In genomic region chr14:46760355-46761029, GRCm38 (mm10) we compare ENCODE assay signal across 8 mouse cellular contexts. TPM values are rescaled to one million over a fixed set of nuclear protein-coding genes. Genes with fewer than 3 reads are reported as not detected.
DNase-seq lines count a peak whose midpoint lies in the region; ATAC-seq lines count a peak whose summit lies in the region.

Gene Cdkn3, plus strand, starts transcription at chr14:46760541.

- peak; percentile 98 for ATAC-seq in erythroblast, adult 5-6 weeks (replicated peaks; ENCODE audit: low FRiP score, poor library complexity, severe bottlenecking)
- peak; percentile 99 for ATAC-seq in kidney, embryonic 15.5 days (replicated peaks; ENCODE audit: low FRiP score)
- ATAC-seq in monocyte, adult 5-6 weeks (replicated peaks; ENCODE audit: insufficient number of reproducible peaks, low FRiP score, low TSS enrichment, poor library complexity, severe bottlenecking) = peak; percentile 99

- under 1% methylated on average over 54 of the region's 54 CpGs for WGBS in heart, embryonic 10.5 days
- under 1% methylated on average over 54 of the region's 54 CpGs for WGBS in kidney, embryonic 15.5 days

- peak within 1 kb of the TSS; percentile 92 for H3K4me2 ChIP-seq in kidney, embryonic 15.5 days

- peak; percentile 95 to 96 for DNase-seq in B cell, adult 2 months
- peak; percentile 95 for DNase-seq in brain, adult 2 months (ENCODE audit: low read depth, low spot score)
- DNase-seq in heart, embryonic 10.5 days (ENCODE audit: low spot score) = peak; percentile 99
- DNase-seq in liver = peak; percentile 95
- DNase-seq in spleen, postnatal 4 days (ENCODE audit: low spot score in 2 of 2) = peak; percentile 92 to 93

- H3K9ac ChIP-seq in kidney, embryonic 15.5 days = peak within 1 kb of the TSS; percentile 77

- H3K27me3 ChIP-seq in heart, embryonic 10.5 days (ENCODE audit: insufficient read depth, poor library complexity, severe bottlenecking) = no peaks in the 10 kb centered on the region
- H3K27me3 ChIP-seq in kidney, embryonic 15.5 days = no peaks in the 10 kb centered on the region

- H3K4me1 ChIP-seq in heart, embryonic 10.5 days = peaks cover 16% of the 10 kb centered on the region
- H3K4me1 ChIP-seq in kidney, embryonic 15.5 days = peaks cover 13% of the 10 kb centered on the region

- peak within 1 kb of the TSS; percentile 92 for H3K27ac ChIP-seq in heart, embryonic 10.5 days
- H3K27ac ChIP-seq in kidney, embryonic 15.5 days = peak within 1 kb of the TSS; percentile 69

- peak within 1 kb of the TSS; percentile 90 for H3K4me3 ChIP-seq in heart, embryonic 10.5 days
- peak within 1 kb of the TSS; percentile 70 for H3K4me3 ChIP-seq in kidney, embryonic 15.5 days (replicated peaks)

- H3K36me3 ChIP-seq in heart, embryonic 10.5 days = peaks cover 16% of the 10 kb centered on the region; the same call in 1 of the 2 replicates
- peaks cover 19% of the 10 kb centered on the region for H3K36me3 ChIP-seq in kidney, embryonic 15.5 days

- H3K9me3 ChIP-seq in heart, embryonic 10.5 days = no peaks in the 10 kb centered on the region
- H3K9me3 ChIP-seq in kidney, embryonic 15.5 days (replicated peaks) = no peaks in the 10 kb centered on the region

RNA-seq across cellular contexts. Expression of gene Cdkn3, which starts in this region (rescaled TPM):
- 42.4 and 47.5 TPM in 2 replicates for total RNA-seq in erythroblast, adult 5-6 weeks (2015; ENCODE audit: low replicate concordance)
- 45.1 and 57.7 TPM in 2 replicates for total RNA-seq in erythroblast, adult 5-6 weeks (2017; ENCODE audit: low replicate concordance)
- polyA plus RNA-seq in heart, embryonic 10.5 days (2016; fragmentation: Nextera tagmentation; extraction: Ambion mirVana) = 46.8 and 52.6 TPM in 2 replicates
- polyA plus RNA-seq in kidney, embryonic 15.5 days (2015; fragmentation: Nextera tagmentation; extraction: Ambion mirVana) = 48.0 and 51.1 TPM in 2 replicates
- 4.8 to 14.7 TPM in 2 of 3 replicates, not detected in the other for total RNA-seq in monocyte, adult 5-6 weeks (2017)

Comparison
In these comparisons a context has a peak if more than half of its experiments do, and no peak if none do; other contexts are left out.
1. Peak in every context shown above with its lines: DNase-seq, ATAC-seq, H3K4me3 ChIP-seq and H3K27ac ChIP-seq.